Mouse (Mus musculus) cerebellum, postnatal 25 days (tissue): ENCODE results near the gene Olfr305.
"Not testable (repeated sequence)": the region's sequence is repeated elsewhere in the genome, so short reads cannot be mapped to it uniquely, and the experiment has no call there.

Experiments
- DNase-seq, 2 experiments: peaks; one replicate each; pipeline ENCODE4 v3.0.0; 2021; ENCODE audit warnings: mixed read lengths in 2 of 2

The Olfr305 gene

GRCm38 (mm10) chr7:86366828-86367227 lies at the start of gene Olfr305:
Olfr305 (minus strand) TSS chr7:86366928.
- no peak for DNase-seq

DNA sequence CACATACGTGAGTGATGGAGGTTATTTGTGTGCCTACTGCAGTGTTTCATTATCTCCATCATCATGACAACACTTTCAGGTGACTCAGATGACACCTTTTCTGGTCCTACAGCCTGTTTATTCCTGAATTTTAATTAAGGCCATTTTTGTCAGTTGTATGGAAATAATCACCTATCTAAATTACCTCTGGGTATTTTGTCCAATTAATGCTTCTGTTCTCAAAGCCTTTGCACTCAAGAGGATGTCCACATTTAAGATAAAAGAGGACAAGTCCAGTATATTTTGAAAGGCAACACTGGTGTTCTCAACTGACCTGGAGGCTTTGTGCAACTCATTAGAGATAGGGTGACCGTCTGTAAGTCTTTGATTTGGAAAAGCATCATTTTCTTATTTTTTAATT lies 36.8 kb upstream of the Olfr305 start, which contains the start of gene Olfr301:
Gene Olfr301 (plus strand): TSS at position 301 of the 400 bp plus-strand sequence.
- no peak for DNase-seq

- no peak for DNase-seq
Measured at GRCm38 (mm10) chr7:86397689-86398088, 31.0 kb upstream of the Olfr305 start, which contains the start of gene Olfr303. Olfr303 (minus strand) TSS chr7:86397789.

- DNase-seq: no peak
Measured at GRCm38 (mm10) chr7:86386558-86386957, 19.8 kb upstream of the Olfr305 start, which contains the start of gene Olfr304. Olfr304 (minus strand) TSS chr7:86386658.

- DNase-seq: no peak
Measured at GRCm38 (mm10) chr7:86385769-86386168, 19.0 kb upstream of the Olfr305 start.

GRCm38 (mm10) chr7:86346296-86346695 lies 20.4 kb downstream of the Olfr305 start:
- not testable (repeated sequence) for DNase-seq

GRCm38 (mm10) chr7:86344253-86344652 lies 22.5 kb downstream of the Olfr305 start:
- no peak for DNase-seq

GRCm38 (mm10) chr7:86342881-86343565 lies 23.7 kb downstream of the Olfr305 start:
- no peak for DNase-seq

DNA sequence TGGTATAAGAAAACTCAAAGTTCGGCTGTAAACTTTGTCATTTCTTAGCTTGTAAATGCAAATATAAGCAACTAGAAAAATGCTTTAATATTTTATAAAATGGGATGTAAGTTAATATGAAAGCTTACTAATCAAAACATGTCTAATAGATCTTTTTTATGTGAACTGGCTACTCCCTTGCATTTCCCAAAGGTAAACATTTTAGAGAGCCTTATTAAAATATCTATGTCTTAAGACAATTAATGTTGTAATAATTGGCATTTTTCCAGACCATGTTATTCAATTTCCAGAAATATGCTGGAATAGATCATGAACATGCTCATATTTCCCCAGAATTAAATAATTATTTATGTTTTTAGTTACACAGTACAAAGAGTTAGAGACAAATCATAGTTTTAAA lies 29.2 kb downstream of the Olfr305 start, which contains the start of gene Olfr307:
Gene Olfr307 (minus strand): TSS at position 101 of the 400 bp plus-strand sequence.
- DNase-seq: no peak

DNA sequence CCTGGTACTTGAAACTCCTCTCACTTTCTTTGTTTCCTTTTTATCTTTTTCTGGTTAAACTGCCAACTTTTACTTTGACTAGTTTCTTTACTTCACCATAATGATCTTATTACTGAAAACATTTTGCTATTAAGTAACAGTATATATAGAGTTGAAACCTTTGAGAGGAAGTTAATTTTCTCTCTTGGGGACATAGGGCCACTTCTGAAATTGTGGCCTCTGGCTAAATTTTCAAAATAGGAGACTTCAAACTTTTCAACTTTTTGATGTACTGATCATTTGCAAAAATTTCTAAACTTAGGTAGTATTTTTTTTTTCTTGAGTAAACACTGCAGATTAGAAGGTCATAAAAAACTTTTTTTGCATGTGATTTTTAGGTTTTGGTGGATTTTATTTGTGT lies 41.2 kb downstream of the Olfr305 start, which contains the start of gene Olfr308:
Gene Olfr308 (minus strand): TSS at position 101 of the 400 bp plus-strand sequence.
- DNase-seq: no peak

GRCm38 (mm10) chr7:86321323-86321722 lies 45.4 kb downstream of the Olfr305 start:
- no peak for DNase-seq

- no peak for DNase-seq
Measured at GRCm38 (mm10) chr7:86313608-86314007, 53.1 kb downstream of the Olfr305 start, which contains the start of gene Olfr309. Olfr309 (minus strand) TSS chr7:86313708.
